Mouse (Mus musculus): Measurements from ENCODE around the gene Edaradd. TPM values are rescaled to one million over a fixed set of nuclear protein-coding genes. Genes with fewer than 3 reads are reported as not detected.

The Edaradd gene
- polyA plus RNA-seq, 1 experiment: not detected

DNA sequence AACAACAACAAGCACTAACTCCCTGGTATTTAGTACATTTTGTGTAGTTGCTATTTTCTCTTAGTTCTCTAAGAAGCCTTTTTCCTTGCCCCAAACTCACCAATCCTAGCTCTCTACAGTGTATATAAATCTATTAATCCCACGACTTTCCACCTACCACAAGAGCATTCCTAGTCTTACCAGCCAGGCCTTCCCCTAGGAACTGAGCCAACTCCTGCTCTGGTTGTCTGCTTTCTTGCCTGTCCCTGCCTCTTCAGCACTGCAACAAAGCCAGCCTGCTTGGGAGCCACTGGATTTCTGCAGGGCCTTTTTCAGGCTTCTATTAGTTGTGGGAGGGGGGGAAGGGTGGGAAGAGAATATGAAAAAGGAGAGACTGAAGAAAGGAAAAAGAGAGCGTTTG, 35.0 kb downstream of the Edaradd start:
- no peaks in the 10 kb centered on the region for H3K27me3 ChIP-seq (ENCODE audit: control insufficient read depth, insufficient read depth, insufficient read length)

DNA sequence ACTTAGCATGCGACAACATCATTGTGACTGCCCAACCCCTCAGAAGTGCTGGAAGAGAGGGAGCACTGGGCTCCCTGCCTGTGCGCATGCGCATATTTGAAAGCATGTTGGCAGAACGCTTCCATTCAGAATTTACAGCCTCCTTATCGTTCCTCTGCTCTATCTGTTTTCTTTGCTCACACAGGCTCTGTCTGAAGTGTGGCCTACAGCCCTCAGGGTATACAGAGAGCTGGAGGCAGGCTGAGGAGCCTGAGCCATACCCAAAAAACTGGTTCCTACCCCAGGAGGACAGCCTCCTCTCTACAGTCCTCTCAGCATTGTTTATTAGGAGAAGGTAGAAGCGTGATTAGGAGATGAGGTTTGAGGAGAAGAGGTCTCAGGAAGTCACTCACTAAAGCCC, 40.4 kb downstream of the Edaradd start:
- H3K36me3 ChIP-seq (ENCODE audit: control insufficient read depth, insufficient read depth): no peaks in the 10 kb centered on the region
- TF ChIP-seq USF1 (IDR thresholded peaks at IDR 0.05; ENCODE audit: low read depth) (no peak), CTCF (IDR thresholded peaks at IDR 0.05; ENCODE audit: control insufficient read depth, insufficient read depth, insufficient read length) (no peak), CEBPB (IDR thresholded peaks at IDR 0.05; ENCODE audit: low read depth) (no peak), FOSL1 (IDR thresholded peaks at IDR 0.05; ENCODE audit: insufficient read depth, low read length, poor library complexity, severe bottlenecking) (no peak)
- no peak overlapping the region for H3K4me3 ChIP-seq (ENCODE audit: insufficient read depth, poor library complexity, severe bottlenecking)
- H3K27me3 ChIP-seq (ENCODE audit: control insufficient read depth, insufficient read depth, insufficient read length): no peaks in the 10 kb centered on the region
- H3ac ChIP-seq (ENCODE audit: control insufficient read depth, insufficient read length, low read depth): no peak overlapping the region
- H3K79me3 ChIP-seq (ENCODE audit: low read depth): no peaks in the 10 kb centered on the region
- H3K79me2 ChIP-seq (ENCODE audit: control insufficient read depth, insufficient read depth): no peaks in the 10 kb centered on the region

More for the DNA sequence above, 35.0 kb downstream of the Edaradd start:
- Histone ChIP-seq H3K79me2 (ENCODE audit: control insufficient read depth, insufficient read depth) (no peaks in the 10 kb centered on the region), H3ac (ENCODE audit: control insufficient read depth, insufficient read length, low read depth) (no peak overlapping the region), H3K4me3 (ENCODE audit: insufficient read depth, poor library complexity, severe bottlenecking) (no peak overlapping the region), H3K79me3 (ENCODE audit: low read depth) (no peaks in the 10 kb centered on the region), H3K36me3 (ENCODE audit: control insufficient read depth, insufficient read depth) (no peaks in the 10 kb centered on the region)
- TF ChIP-seq MYOD1 (IDR thresholded peaks at IDR 0.05; ENCODE audit: control insufficient read depth, insufficient read length, low read depth): no peak
- no peak for TF ChIP-seq MAX (IDR thresholded peaks at IDR 0.05)
- no peak for TF ChIP-seq CTCF (IDR thresholded peaks at IDR 0.05; ENCODE audit: control insufficient read depth, insufficient read depth, insufficient read length)
- TF ChIP-seq USF1 (IDR thresholded peaks at IDR 0.05; ENCODE audit: low read depth): no peak
- TF ChIP-seq MYOG (IDR thresholded peaks at IDR 0.05; ENCODE audit: control insufficient read depth, extremely low read depth, insufficient read length): no peak
- TF ChIP-seq FOSL1 (IDR thresholded peaks at IDR 0.05; ENCODE audit: insufficient read depth, low read length, poor library complexity, severe bottlenecking): no peak
- no peak for TF ChIP-seq CEBPB (IDR thresholded peaks at IDR 0.05; ENCODE audit: low read depth)

DNA sequence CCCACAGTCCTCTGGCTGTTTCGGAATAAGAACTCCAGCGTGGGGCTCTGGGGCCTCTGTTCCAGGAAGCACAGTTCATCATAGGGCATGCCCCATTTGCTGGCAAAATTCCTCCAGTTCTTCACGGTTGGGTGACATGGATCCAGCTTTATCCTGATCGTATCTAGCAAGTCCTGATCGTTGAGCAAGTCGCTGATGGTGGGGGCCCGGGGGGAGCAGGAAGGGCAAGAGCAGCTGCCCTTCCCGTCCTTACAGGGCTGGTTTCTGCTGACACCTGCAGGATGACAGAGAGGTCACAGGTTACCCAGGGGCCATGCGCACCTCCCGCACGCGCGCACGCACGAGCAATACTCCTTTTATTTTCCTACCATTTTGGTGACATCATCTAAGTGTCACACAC, 41.9 kb downstream of the Edaradd start:
- TF ChIP-seq USF1 (IDR thresholded peaks at IDR 0.05; ENCODE audit: low read depth): no peak
- no peak for TF ChIP-seq MAX (IDR thresholded peaks at IDR 0.05)
- no peak for TF ChIP-seq FOSL1 (IDR thresholded peaks at IDR 0.05; ENCODE audit: insufficient read depth, low read length, poor library complexity, severe bottlenecking)
- no peak for TF ChIP-seq CTCF (IDR thresholded peaks at IDR 0.05; ENCODE audit: control insufficient read depth, insufficient read depth, insufficient read length)
- TF ChIP-seq CEBPB (IDR thresholded peaks at IDR 0.05; ENCODE audit: low read depth): no peak
- no peak for TF ChIP-seq MYOD1 (IDR thresholded peaks at IDR 0.05; ENCODE audit: control insufficient read depth, insufficient read length, low read depth)
- TF ChIP-seq MYOG (IDR thresholded peaks at IDR 0.05; ENCODE audit: control insufficient read depth, extremely low read depth, insufficient read length): no peak
- Histone ChIP-seq H3K27me3 (ENCODE audit: control insufficient read depth, insufficient read depth, insufficient read length) (no peaks in the 10 kb centered on the region), H3K4me3 (ENCODE audit: insufficient read depth, poor library complexity, severe bottlenecking) (no peak overlapping the region), H3K79me2 (ENCODE audit: control insufficient read depth, insufficient read depth) (no peaks in the 10 kb centered on the region), H3K36me3 (ENCODE audit: control insufficient read depth, insufficient read depth) (no peaks in the 10 kb centered on the region), H3K79me3 (ENCODE audit: low read depth) (no peaks in the 10 kb centered on the region), H3ac (ENCODE audit: control insufficient read depth, insufficient read length, low read depth) (no peak overlapping the region)

DNA sequence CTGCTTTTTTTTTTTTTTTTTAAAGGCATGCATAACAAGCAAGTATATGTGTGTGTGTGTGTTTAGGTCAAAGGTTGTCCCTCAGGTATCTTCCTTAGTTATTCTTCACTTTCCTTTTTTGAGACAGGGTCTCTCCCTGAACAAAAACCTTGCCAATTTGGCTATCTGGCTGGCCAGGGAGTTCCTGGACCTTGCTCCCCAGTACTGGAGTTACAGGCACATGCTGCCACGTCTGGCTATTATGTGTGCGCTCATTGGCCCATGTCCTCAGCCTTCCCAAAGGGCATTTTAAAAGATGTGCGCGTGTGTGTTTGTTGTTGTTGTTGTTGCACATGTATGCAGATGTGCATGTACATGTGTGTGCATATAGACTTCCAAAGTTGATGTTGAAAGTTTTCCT, 43.4 kb downstream of the Edaradd start:
- no peaks in the 10 kb centered on the region for H3K79me3 ChIP-seq (ENCODE audit: low read depth)
- no peak overlapping the region for H3K4me3 ChIP-seq (ENCODE audit: insufficient read depth, poor library complexity, severe bottlenecking)
- TF ChIP-seq MYOG (IDR thresholded peaks at IDR 0.05; ENCODE audit: control insufficient read depth, extremely low read depth, insufficient read length) (no peak), USF1 (IDR thresholded peaks at IDR 0.05; ENCODE audit: low read depth) (no peak), CTCF (IDR thresholded peaks at IDR 0.05; ENCODE audit: control insufficient read depth, insufficient read depth, insufficient read length) (no peak), CEBPB (IDR thresholded peaks at IDR 0.05; ENCODE audit: low read depth) (no peak), MYOD1 (IDR thresholded peaks at IDR 0.05; ENCODE audit: control insufficient read depth, insufficient read length, low read depth) (no peak), FOSL1 (IDR thresholded peaks at IDR 0.05; ENCODE audit: insufficient read depth, low read length, poor library complexity, severe bottlenecking) (no peak), MAX (IDR thresholded peaks at IDR 0.05) (no peak)
- no peaks in the 10 kb centered on the region for H3K27me3 ChIP-seq (ENCODE audit: control insufficient read depth, insufficient read depth, insufficient read length)
- H3K79me2 ChIP-seq (ENCODE audit: control insufficient read depth, insufficient read depth): no peaks in the 10 kb centered on the region
- no peaks in the 10 kb centered on the region for H3K36me3 ChIP-seq (ENCODE audit: control insufficient read depth, insufficient read depth)
- no peak overlapping the region for H3ac ChIP-seq (ENCODE audit: control insufficient read depth, insufficient read length, low read depth)

DNA sequence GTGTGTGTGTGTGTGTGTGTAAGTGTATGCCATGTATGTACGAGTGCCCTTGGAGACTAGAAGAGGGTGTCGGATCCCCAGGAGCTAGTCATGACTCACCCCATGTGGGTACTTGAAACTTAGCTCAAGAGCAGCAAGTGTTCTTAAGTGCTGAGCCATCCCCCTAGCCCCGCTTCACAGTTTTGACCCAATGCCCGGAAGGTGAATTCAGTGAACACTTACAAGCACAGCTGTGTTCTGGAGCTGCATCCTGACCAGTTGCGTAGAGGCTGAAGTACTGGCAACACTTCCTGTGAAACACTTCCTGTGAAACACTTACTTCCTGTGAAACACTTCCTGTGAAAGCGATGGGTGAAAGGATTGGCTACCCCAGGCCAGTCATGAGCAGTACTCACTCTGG, 45.0 kb downstream of the Edaradd start:
- no peaks in the 10 kb centered on the region for H3K79me2 ChIP-seq (ENCODE audit: control insufficient read depth, insufficient read depth)
- no peak overlapping the region for H3ac ChIP-seq (ENCODE audit: control insufficient read depth, insufficient read length, low read depth)
- no peaks in the 10 kb centered on the region for H3K36me3 ChIP-seq (ENCODE audit: control insufficient read depth, insufficient read depth)
- no peaks in the 10 kb centered on the region for H3K27me3 ChIP-seq (ENCODE audit: control insufficient read depth, insufficient read depth, insufficient read length)
- H3K4me3 ChIP-seq (ENCODE audit: insufficient read depth, poor library complexity, severe bottlenecking): no peak overlapping the region
- H3K79me3 ChIP-seq (ENCODE audit: low read depth): no peaks in the 10 kb centered on the region
- no peak for TF ChIP-seq CEBPB (IDR thresholded peaks at IDR 0.05; ENCODE audit: low read depth)
- no peak for TF ChIP-seq MYOG (IDR thresholded peaks at IDR 0.05; ENCODE audit: control insufficient read depth, extremely low read depth, insufficient read length)
- no peak for TF ChIP-seq CTCF (IDR thresholded peaks at IDR 0.05; ENCODE audit: control insufficient read depth, insufficient read depth, insufficient read length)
- no peak for TF ChIP-seq MAX (IDR thresholded peaks at IDR 0.05)
- no peak for TF ChIP-seq MYOD1 (IDR thresholded peaks at IDR 0.05; ENCODE audit: control insufficient read depth, insufficient read length, low read depth)

DNA sequence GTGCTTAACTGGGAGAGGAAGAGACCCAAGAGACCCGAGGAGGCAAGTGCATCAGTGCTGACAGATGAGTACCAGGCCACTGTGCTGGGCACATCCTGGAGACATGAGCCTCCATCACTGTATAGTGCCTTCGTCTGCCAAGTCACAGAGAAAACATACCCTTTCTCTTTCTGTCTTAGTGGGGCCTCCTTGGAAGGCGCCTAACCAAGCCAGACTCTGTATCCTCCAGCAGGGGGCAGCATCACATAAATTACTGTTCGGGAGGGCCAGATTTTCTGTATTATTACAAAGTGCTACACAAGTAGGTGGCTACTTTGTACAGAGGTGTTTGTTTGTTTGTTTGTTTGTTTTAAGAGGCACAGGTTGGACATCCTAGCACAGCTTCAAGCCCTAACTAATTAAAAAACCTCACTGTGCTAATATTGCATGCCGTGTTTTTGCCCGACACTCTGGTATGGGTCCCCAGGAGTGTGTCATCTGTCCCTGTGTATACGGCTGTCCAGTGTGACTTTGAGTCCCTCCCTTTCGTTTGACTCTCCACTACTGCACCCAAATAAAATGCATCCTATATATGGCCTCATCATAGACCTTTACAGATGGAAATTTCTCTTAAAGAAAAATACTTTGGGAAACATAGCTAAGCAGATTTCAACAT, 46.4 kb downstream of the Edaradd start:
- no peaks in the 10 kb centered on the region for H3K79me3 ChIP-seq (ENCODE audit: low read depth)
- TF ChIP-seq MYOG (IDR thresholded peaks at IDR 0.05; ENCODE audit: control insufficient read depth, extremely low read depth, insufficient read length) (no peak), CTCF (IDR thresholded peaks at IDR 0.05; ENCODE audit: control insufficient read depth, insufficient read depth, insufficient read length) (peak; percentile 38)
- H3K4me3 ChIP-seq (ENCODE audit: insufficient read depth, poor library complexity, severe bottlenecking): no peak overlapping the region
- no peaks in the 10 kb centered on the region for H3K79me2 ChIP-seq (ENCODE audit: control insufficient read depth, insufficient read depth)
- H3K27me3 ChIP-seq (ENCODE audit: control insufficient read depth, insufficient read depth, insufficient read length): no peaks in the 10 kb centered on the region
- H3K36me3 ChIP-seq (ENCODE audit: control insufficient read depth, insufficient read depth): no peaks in the 10 kb centered on the region
- H3ac ChIP-seq (ENCODE audit: control insufficient read depth, insufficient read length, low read depth): peak overlapping the region; percentile 46

Measured in C2C12 (cell line).